Mouse (Mus musculus): Measurements from ENCODE around the gene Ptpn1.

DNA sequence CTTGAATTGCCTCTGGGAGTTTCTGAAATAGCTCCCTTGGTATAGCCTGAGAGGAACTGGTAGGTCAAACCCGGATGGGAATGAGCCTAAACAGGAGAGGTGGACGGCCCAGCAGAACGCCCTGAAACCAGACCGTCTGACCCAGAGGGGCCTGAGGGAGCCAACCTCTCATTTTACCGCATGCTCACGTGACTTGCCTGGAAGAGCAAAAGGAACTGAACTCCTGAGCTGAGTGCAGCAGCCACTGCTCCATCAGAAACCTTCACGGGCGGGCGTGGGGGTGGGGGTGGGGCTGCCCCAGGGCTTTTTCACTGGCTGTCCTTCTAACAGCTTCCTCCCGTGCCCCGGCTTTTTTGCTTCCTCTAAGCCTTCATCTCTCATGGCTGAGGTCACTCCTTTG is 79.0 kb downstream of the Ptpn1 start:
- TF ChIP-seq CTCF (IDR thresholded peaks at IDR 0.05; ENCODE audit: control insufficient read depth, insufficient read depth, low read length) (no peak), POLR2A (IDR thresholded peaks at IDR 0.05; ENCODE audit: borderline replicate concordance, control insufficient read depth, low read depth, low read length) (no peak)

Data from bone marrow, adult 2 months (tissue).